19 mouse cellular contexts compared by ENCODE assay signal in genomic region chrX:18179492-18179891, GRCm38 (mm10). TPM values are rescaled to one million over a fixed set of nuclear protein-coding genes. Genes with fewer than 3 reads are reported as not detected.
"Had no signal": no experiment of that assay in that cellular context is flagged by ENCODE, and none has a peak within 500 bp of the region (broad histone marks: within the 10 kb centered on the region; RNA-seq: fewer than 3 reads in every experiment).

No protein-coding gene starts in this region.

- H3K4me2 ChIP-seq: limb, embryonic 12.5 days; lung, embryonic 15.5 days; neural tube, embryonic 15.5 days had no signal

- H3K9ac ChIP-seq: limb, embryonic 12.5 days; lung, embryonic 15.5 days; neural tube, embryonic 15.5 days had no signal

- DNase-seq: kidney, adult 11 months; kidney, postnatal 10 days; kidney, postnatal 4 days; midbrain, embryonic 14.5 days; right cerebral cortex, postnatal 4 days; spleen, adult 18-20 months; thymus, postnatal 36 days had no signal

- H3K4me1 ChIP-seq: limb, embryonic 12.5 days; lung, embryonic 15.5 days; midbrain, embryonic 10.5 days; neural tube, embryonic 15.5 days had no signal

- H3K36me3 ChIP-seq: limb, embryonic 12.5 days; lung, embryonic 15.5 days; midbrain, embryonic 10.5 days; neural tube, embryonic 15.5 days had no signal

- H3K27ac ChIP-seq: layer of hippocampus, adult 2 months; limb, embryonic 12.5 days; lung, embryonic 15.5 days; midbrain, embryonic 10.5 days; neural tube, embryonic 15.5 days had no signal

- H3K27me3 ChIP-seq: limb, embryonic 12.5 days; lung, embryonic 15.5 days; neural tube, embryonic 15.5 days had no signal

- H3K9me3 ChIP-seq: limb, embryonic 12.5 days; lung, embryonic 15.5 days; midbrain, embryonic 10.5 days; neural tube, embryonic 15.5 days had no signal

- H3K4me3 ChIP-seq: layer of hippocampus, adult 2 months; limb, embryonic 12.5 days; lung, embryonic 15.5 days; midbrain, embryonic 10.5 days; myocyte; neural tube, embryonic 15.5 days had no signal

RNA-seq across cellular contexts. Expression of gene Dusp21, which starts 33.8 kb away (rescaled TPM):
- polyA plus RNA-seq: intestine, embryonic 14.5 days; kidney, embryonic 14.5 days; limb, embryonic 12.5 days; liver, adult 2 months; lung, embryonic 15.5 days; midbrain, embryonic 10.5 days; midbrain, embryonic 14.5 days; myocyte; neural tube, embryonic 11.5 days; neural tube, embryonic 15.5 days; stomach, embryonic 14.5 days; thymus, postnatal 0 days had no signal
